In genomic region chr13:88972355-88972754, GRCm38 (mm10) we compare ENCODE assay signal across 35 mouse cellular contexts.
"Had no signal": no experiment of that assay in that cellular context is flagged by ENCODE, and none has a peak within 500 bp of the region (broad histone marks: within the 10 kb centered on the region; RNA-seq: fewer than 3 reads in every experiment).

No protein-coding gene starts in this region.

- H3K36me3 ChIP-seq: heart, embryonic 10.5 days; heart, embryonic 12.5 days; heart, embryonic 13.5 days; heart, embryonic 15.5 days; hindbrain, embryonic 10.5 days; hindbrain, embryonic 12.5 days; hindbrain, embryonic 13.5 days; hindbrain, embryonic 15.5 days; intestine, embryonic 15.5 days; kidney, embryonic 15.5 days had no signal

- H3K4me3 ChIP-seq: heart, embryonic 10.5 days; heart, embryonic 12.5 days; heart, embryonic 13.5 days; heart, embryonic 15.5 days; hindbrain, embryonic 10.5 days; hindbrain, embryonic 12.5 days; hindbrain, embryonic 13.5 days; hindbrain, embryonic 15.5 days; intestine, embryonic 15.5 days; kidney, embryonic 15.5 days; layer of hippocampus, adult 2 months had no signal

- H3K9ac ChIP-seq: heart, embryonic 12.5 days; heart, embryonic 13.5 days; heart, embryonic 15.5 days; hindbrain, embryonic 12.5 days; hindbrain, embryonic 13.5 days; hindbrain, embryonic 14.5 days; hindbrain, embryonic 15.5 days; intestine, embryonic 15.5 days; kidney, embryonic 15.5 days had no signal

- H3K4me2 ChIP-seq: heart, embryonic 11.5 days; heart, embryonic 12.5 days; heart, embryonic 13.5 days; heart, embryonic 15.5 days; hindbrain, embryonic 12.5 days; hindbrain, embryonic 13.5 days; hindbrain, embryonic 14.5 days; hindbrain, embryonic 15.5 days; intestine, embryonic 15.5 days; kidney, embryonic 15.5 days had no signal

- H3K27me3 ChIP-seq: heart, embryonic 12.5 days; heart, embryonic 13.5 days; heart, embryonic 15.5 days; hindbrain, embryonic 12.5 days; hindbrain, embryonic 13.5 days; hindbrain, embryonic 15.5 days; intestine, embryonic 15.5 days; kidney, embryonic 15.5 days had no signal

- ATAC-seq: hindbrain, embryonic 16.5 days; hindbrain, postnatal 0 days; inflammation-experienced regulatory T-cells, adult 6 months; intestine, embryonic 15.5 days; intestine, embryonic 16.5 days; intestine, postnatal 0 days had no signal

- H3K4me1 ChIP-seq: heart, embryonic 10.5 days; heart, embryonic 12.5 days; heart, embryonic 13.5 days; heart, embryonic 15.5 days; hindbrain, embryonic 10.5 days; hindbrain, embryonic 12.5 days; hindbrain, embryonic 13.5 days; hindbrain, embryonic 15.5 days; intestine, embryonic 15.5 days; kidney, embryonic 15.5 days had no signal

- DNase-seq: heart, postnatal 10 days; heart, postnatal 14 days; heart, postnatal 36 days; heart, postnatal 4 days; kidney, adult 11 months; kidney, adult 18-20 months; kidney, adult 2 months; kidney, adult 8-10 months; kidney, adult 9 months; kidney, postnatal 10 days; kidney, postnatal 14 days; kidney, postnatal 25 days; kidney, postnatal 36 days; kidney, postnatal 4 days; layer of hippocampus, adult 9-11 months; layer of hippocampus, postnatal 36 days had no signal

- H3K27ac ChIP-seq: heart, embryonic 10.5 days; heart, embryonic 13.5 days; heart, embryonic 15.5 days; hindbrain, embryonic 10.5 days; hindbrain, embryonic 12.5 days; hindbrain, embryonic 13.5 days; hindbrain, embryonic 14.5 days; hindbrain, embryonic 15.5 days; hindbrain, postnatal 0 days; intestine, embryonic 15.5 days; kidney, embryonic 15.5 days; kidney, postnatal 0 days; layer of hippocampus, adult 2 months had no signal

- H3K9me3 ChIP-seq: heart, embryonic 10.5 days; heart, embryonic 12.5 days; heart, embryonic 13.5 days; heart, embryonic 15.5 days; hindbrain, embryonic 10.5 days; hindbrain, embryonic 12.5 days; hindbrain, embryonic 13.5 days; hindbrain, embryonic 15.5 days; intestine, embryonic 15.5 days; kidney, embryonic 15.5 days had no signal
